Mouse (Mus musculus): Measurements from ENCODE around the gene Ahsg. TPM values are rescaled to one million over a fixed set of nuclear protein-coding genes. Genes with fewer than 3 reads are reported as not detected.
"Not testable (repeated sequence)": the region's sequence is repeated elsewhere in the genome, so short reads cannot be mapped to it uniquely, and the experiment has no call there.

Ahsg gene
- total RNA-seq, 4 experiments from 2014 or later = 0.30 TPM; not detected in 3

GRCm38 (mm10) chr16:22938541-22938940 lies 47.5 kb downstream of the Ahsg start:
- DNase-seq (ENCODE audit: low spot score in 2 of 2) = no peak

GRCm38 (mm10) chr16:22939120-22939695 lies 48.1 kb downstream of the Ahsg start:
- no peak for DNase-seq (ENCODE audit: low spot score in 2 of 2)

- not testable (repeated sequence) for DNase-seq (ENCODE audit: low spot score in 2 of 2)
These were observed 50.9 kb downstream of the Ahsg start for GRCm38 (mm10) chr16:22941825-22942476.

GRCm38 (mm10) chr16:22947371-22947770 lies 56.3 kb downstream of the Ahsg start:
- no peak for DNase-seq (ENCODE audit: low spot score in 2 of 2)

Other genes starting within 250 kb of the Ahsg start
- gene Dgkg, start 234.1 kb upstream of the Ahsg start, total RNA-seq (2022) = 10 to 100 TPM; 53.2 to 63.0 (median 55.1) TPM
- gene Crygs, start 79.7 kb upstream of the Ahsg start, total RNA-seq (2022) = not detected
- 10 to 100 TPM; 14.1 to 16.4 (median 14.6) TPM for gene Tbccd1, start 33.6 kb upstream of the Ahsg start, total RNA-seq (2022)
- gene Dnajb11, start 33.4 kb upstream of the Ahsg start, total RNA-seq (2022) = 10 to 100 TPM; 46.6 to 55.6 (median 51.9) TPM
- gene Fetub, start 27.1 kb downstream of the Ahsg start, total RNA-seq (2022) = not detected
- not detected for gene Hrg, start 59.8 kb downstream of the Ahsg start, total RNA-seq (2022)
- not detected for gene Kng2, start 138.2 kb downstream of the Ahsg start, total RNA-seq (2022)
- not detected for gene Kng1, start 166.6 kb downstream of the Ahsg start, total RNA-seq (2022)
- 100 to 1,000 TPM; 839 to 960 (median 920) TPM for gene Eif4a2, start 216.2 kb downstream of the Ahsg start, total RNA-seq (2022)
- 1 to 10 TPM; 3.9 to 6.6 (median 5.4) TPM for gene Rfc4, start 236.5 kb downstream of the Ahsg start, total RNA-seq (2022)